Mouse (Mus musculus): ENCODE results near the gene Dph6. TPM values are rescaled to one million over a fixed set of nuclear protein-coding genes. Genes with fewer than 3 reads are reported as not detected.
A peak's percentile ranks its signal among the peaks of the same experiment; 100 is the strongest.

The Dph6 gene
- 16.1 and 18.4 TPM in 2 replicates for polyA plus RNA-seq (2014; fragmentation: Nextera tagmentation; extraction: Ambion mirVana)

DNA sequence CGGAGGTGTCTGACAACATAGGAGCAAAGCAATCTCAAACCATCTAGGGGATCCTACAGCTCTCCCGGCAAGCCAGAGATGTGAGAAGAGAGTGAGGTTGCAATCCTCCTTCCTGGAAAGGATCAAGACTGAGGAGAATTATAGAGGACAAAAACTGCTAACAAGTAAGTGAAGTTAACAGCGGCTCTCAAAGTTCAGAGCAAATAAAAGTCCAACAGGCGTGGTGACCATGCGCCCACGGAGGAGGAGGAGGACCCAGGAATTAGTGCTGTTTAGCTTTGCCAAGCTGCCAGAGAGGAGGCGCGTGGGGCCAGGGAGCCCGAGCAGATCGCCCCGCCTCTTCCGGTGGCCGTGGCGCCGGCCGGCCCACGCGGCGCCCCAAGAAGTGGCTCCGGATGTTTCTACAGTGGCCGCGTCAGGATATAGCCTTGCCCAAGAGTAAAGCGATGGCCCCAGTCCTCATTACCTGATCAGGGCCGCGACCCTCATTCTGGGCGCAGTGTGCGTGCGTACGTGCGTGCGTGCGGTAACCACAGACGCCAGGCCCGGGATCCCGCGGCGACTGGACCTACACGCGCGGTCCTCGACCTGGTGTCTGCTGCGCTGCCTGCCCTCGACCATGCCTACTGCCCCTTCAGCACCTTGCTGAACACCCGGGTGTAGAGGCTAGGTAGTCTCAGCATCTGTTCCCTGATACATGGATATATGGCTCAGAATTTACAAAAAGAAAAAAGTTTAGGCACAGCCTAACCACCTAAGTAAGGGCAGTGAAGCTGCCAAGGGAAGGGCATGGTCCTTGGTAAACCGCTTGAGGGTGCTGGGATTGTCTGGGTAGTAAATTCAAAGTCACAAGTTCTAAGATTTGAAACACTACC, at the start of gene Dph6:
TSS of gene Dph6 (minus strand) at position 600 of the 875 bp plus-strand sequence.
- Histone ChIP-seq H3K36me3 (ENCODE audit: control insufficient read depth, insufficient read depth, low read length) (no peaks in the 10 kb centered on the region), H3K4me1 (ENCODE audit: control insufficient read depth, insufficient read depth, low read length) (peaks cover 5% of the 10 kb centered on the region), H3K9ac (ENCODE audit: low read length) (peak within 1 kb of the TSS; percentile 74), H3K27ac (ENCODE audit: low read depth, low read length) (peak within 1 kb of the TSS; percentile 90), H3K9me3 (replicated peaks; ENCODE audit: control insufficient read depth, low read length) (no peaks in the 10 kb centered on the region), H3K4me2 (ENCODE audit: low read length) (peak within 1 kb of the TSS; percentile 49), H3K27me3 (replicated peaks; ENCODE audit: control insufficient read depth, insufficient read depth, low read length) (no peaks in the 10 kb centered on the region), H3K4me3 (ENCODE audit: low read depth, low read length) (peak within 1 kb of the TSS; percentile 55)
- DNase-seq (ENCODE audit: low spot score) (peak; percentile 88), ATAC-seq (peak; percentile 97)
- WGBS, result under 1% methylated on average over 45 of the region's 45 CpGs

DNA sequence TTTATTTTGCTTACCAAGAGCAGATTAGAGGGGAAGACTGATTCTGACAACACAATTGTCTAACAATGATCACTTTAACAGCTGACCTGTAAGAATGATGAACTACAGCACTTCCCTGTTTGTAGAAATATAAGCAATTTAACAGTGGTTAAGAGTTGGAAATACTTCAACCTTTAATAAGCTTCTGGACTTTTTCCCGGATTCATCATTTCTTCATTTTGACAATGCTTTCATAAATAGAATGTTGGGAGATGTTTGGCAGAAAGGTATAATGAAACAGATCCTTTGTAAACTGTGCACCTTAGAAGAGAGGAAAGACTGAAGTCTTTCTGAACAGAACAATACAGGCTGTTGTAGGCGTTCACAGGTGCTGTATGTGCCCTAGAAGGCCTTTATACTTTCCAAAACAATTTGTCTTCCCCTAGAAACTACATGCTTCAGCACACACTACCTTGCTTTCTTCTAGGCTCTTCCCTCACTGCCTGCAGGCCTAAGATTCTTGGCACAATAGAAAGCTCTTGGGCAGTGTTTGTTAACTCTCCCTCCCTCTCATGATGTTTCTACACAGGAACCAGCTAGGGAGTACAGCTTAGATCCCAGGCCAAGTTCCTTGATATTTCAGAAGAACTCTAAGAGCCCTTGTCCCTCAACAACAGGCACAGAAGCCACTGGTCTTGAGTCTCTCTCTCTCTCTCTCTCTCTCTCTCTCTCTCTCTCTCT, 46.4 kb upstream of the Dph6 start:
- Histone ChIP-seq H3K27me3 (replicated peaks; ENCODE audit: control insufficient read depth, insufficient read depth, low read length) (no peaks in the 10 kb centered on the region), H3K4me2 (ENCODE audit: low read length) (no peak overlapping the region), H3K4me3 (ENCODE audit: low read depth, low read length) (no peak overlapping the region), H3K36me3 (ENCODE audit: control insufficient read depth, insufficient read depth, low read length) (no peaks in the 10 kb centered on the region), H3K27ac (ENCODE audit: low read depth, low read length) (no peak overlapping the region), H3K4me1 (ENCODE audit: control insufficient read depth, insufficient read depth, low read length) (no peaks in the 10 kb centered on the region), H3K9ac (ENCODE audit: low read length) (no peak overlapping the region), H3K9me3 (replicated peaks; ENCODE audit: control insufficient read depth, low read length) (no peaks in the 10 kb centered on the region)
- WGBS, result 64% methylated on average over 2 of the region's 2 CpGs
- DNase-seq (ENCODE audit: low spot score), result no peak
- ATAC-seq, result no peak

DNA sequence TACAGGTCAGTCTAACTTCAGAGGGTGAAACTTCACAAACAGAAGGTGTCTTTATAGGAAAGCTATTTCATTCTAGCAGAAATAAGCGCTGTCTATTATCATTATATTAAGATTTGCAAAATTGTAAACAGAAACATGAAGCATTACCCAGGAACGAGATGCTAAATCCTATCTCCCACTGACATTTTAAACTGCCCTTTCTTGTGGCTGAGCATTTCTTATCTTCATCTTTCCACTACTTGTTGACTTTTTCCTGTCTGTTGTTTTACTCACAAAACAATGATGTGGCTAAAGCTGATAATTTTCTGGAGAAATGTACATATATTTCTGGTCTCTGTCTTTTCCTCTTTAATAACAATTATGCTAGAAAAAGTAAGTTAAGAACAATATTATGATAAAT, 36.8 kb upstream of the Dph6 start:
- Histone ChIP-seq H3K4me2 (ENCODE audit: low read length) (no peak overlapping the region), H3K4me3 (ENCODE audit: low read depth, low read length) (no peak overlapping the region), H3K36me3 (ENCODE audit: control insufficient read depth, insufficient read depth, low read length) (no peaks in the 10 kb centered on the region), H3K9me3 (replicated peaks; ENCODE audit: control insufficient read depth, low read length) (no peaks in the 10 kb centered on the region), H3K27ac (ENCODE audit: low read depth, low read length) (no peak overlapping the region), H3K9ac (ENCODE audit: low read length) (no peak overlapping the region), H3K4me1 (ENCODE audit: control insufficient read depth, insufficient read depth, low read length) (peaks cover 6% of the 10 kb centered on the region; the same call in 1 of the 2 replicates), H3K27me3 (replicated peaks; ENCODE audit: control insufficient read depth, insufficient read depth, low read length) (no peaks in the 10 kb centered on the region)
- WGBS, result 80% methylated on average over 2 of the region's 2 CpGs
- DNase-seq (ENCODE audit: low spot score) (no peak), ATAC-seq (no peak)

DNA sequence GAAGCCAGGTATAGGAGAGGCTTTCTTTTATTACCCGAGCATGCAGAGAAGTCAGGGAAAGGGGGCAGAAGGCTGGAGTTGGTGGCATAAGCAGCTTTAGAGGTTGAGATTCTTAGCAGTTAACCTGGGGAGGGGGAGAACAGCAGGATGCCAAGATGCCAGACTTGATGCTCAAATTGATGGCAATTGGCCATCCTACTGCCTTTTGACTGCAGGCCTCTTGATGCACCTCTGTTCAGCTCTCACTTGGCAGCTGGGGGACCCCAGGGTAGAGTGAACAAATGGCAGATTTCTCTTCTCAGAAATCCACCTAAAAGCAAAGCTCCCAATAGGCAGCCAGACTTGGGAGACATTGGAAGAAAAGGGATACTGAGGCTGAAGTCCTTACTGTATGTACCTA, 32.7 kb upstream of the Dph6 start:
- H3K27ac ChIP-seq (ENCODE audit: low read depth, low read length), result no peak overlapping the region
- H3K4me3 ChIP-seq (ENCODE audit: low read depth, low read length), result no peak overlapping the region
- no peak overlapping the region for H3K9ac ChIP-seq (ENCODE audit: low read length)
- H3K4me2 ChIP-seq (ENCODE audit: low read length), result no peak overlapping the region
- no peaks in the 10 kb centered on the region for H3K27me3 ChIP-seq (replicated peaks; ENCODE audit: control insufficient read depth, insufficient read depth, low read length)
- H3K4me1 ChIP-seq (ENCODE audit: control insufficient read depth, insufficient read depth, low read length), result peaks cover 6% of the 10 kb centered on the region; the same call in 1 of the 2 replicates
- WGBS, result 41% methylated on average over 1 of the region's 1 CpGs
- DNase-seq (ENCODE audit: low spot score) (peak; percentile 62), ATAC-seq (peak; percentile 74)
- H3K9me3 ChIP-seq (replicated peaks; ENCODE audit: control insufficient read depth, low read length), result no peaks in the 10 kb centered on the region
- no peaks in the 10 kb centered on the region for H3K36me3 ChIP-seq (ENCODE audit: control insufficient read depth, insufficient read depth, low read length)

DNA sequence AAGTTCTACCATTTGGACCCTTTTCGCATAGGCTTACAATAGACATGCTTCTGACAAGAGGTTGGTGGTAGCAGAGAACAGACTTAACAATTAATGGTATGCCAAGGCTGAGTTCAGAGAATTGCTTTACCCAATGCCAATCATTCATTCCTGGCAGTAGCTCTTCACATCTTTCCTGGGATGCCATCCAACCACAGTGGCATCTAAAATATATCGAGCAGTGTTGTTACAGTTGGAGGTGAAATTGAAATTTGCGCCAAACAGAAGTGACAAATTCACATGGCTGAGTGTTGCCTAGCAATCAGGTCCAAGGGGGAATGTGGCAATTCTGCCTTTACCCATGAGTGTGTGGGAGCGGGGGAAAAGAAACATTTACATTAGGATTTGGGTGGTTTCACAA, 32.3 kb upstream of the Dph6 start:
- DNase-seq (ENCODE audit: low spot score), result peak; percentile 90
- H3K27me3 ChIP-seq (replicated peaks; ENCODE audit: control insufficient read depth, insufficient read depth, low read length), result no peaks in the 10 kb centered on the region
- ATAC-seq, result peak; percentile 92
- peaks cover 6% of the 10 kb centered on the region; the same call in 1 of the 2 replicates for H3K4me1 ChIP-seq (ENCODE audit: control insufficient read depth, insufficient read depth, low read length)
- no peak overlapping the region for H3K4me3 ChIP-seq (ENCODE audit: low read depth, low read length)
- no peak overlapping the region for H3K9ac ChIP-seq (ENCODE audit: low read length)
- H3K9me3 ChIP-seq (replicated peaks; ENCODE audit: control insufficient read depth, low read length), result no peaks in the 10 kb centered on the region
- H3K27ac ChIP-seq (ENCODE audit: low read depth, low read length), result peak overlapping the region; percentile 48; the same call in 1 of the 2 replicates
- H3K36me3 ChIP-seq (ENCODE audit: control insufficient read depth, insufficient read depth, low read length), result no peaks in the 10 kb centered on the region
- WGBS, result 52% methylated on average over 4 of the region's 4 CpGs
- H3K4me2 ChIP-seq (ENCODE audit: low read length), result no peak overlapping the region

DNA sequence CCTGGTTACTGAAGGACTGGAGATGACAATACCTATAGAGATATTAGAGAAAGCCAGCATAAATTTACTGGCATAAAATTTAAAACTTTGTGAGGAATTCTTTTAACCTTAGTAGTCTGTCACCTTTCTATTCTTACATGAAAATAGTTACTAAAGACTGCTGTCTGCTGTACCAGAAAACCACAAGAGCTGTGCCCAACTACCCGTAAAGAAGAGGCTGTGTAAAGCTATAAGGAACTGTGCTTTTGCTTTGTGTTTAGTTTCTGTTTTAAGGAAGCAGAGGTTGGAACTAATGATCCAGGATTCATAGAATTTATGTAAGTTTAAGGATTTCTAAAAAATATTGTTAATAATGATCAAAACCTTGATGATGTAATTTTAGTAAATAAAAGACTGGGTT, 19.1 kb upstream of the Dph6 start:
- H3K9ac ChIP-seq (ENCODE audit: low read length), result no peak overlapping the region
- H3K36me3 ChIP-seq (ENCODE audit: control insufficient read depth, insufficient read depth, low read length), result no peaks in the 10 kb centered on the region
- no peaks in the 10 kb centered on the region for H3K9me3 ChIP-seq (replicated peaks; ENCODE audit: control insufficient read depth, low read length)
- no peaks in the 10 kb centered on the region for H3K27me3 ChIP-seq (replicated peaks; ENCODE audit: control insufficient read depth, insufficient read depth, low read length)
- no peak overlapping the region for H3K4me3 ChIP-seq (ENCODE audit: low read depth, low read length)
- ATAC-seq, result no peak
- DNase-seq (ENCODE audit: low spot score), result no peak
- no peak overlapping the region for H3K27ac ChIP-seq (ENCODE audit: low read depth, low read length)
- no peak overlapping the region for H3K4me2 ChIP-seq (ENCODE audit: low read length)
- H3K4me1 ChIP-seq (ENCODE audit: control insufficient read depth, insufficient read depth, low read length), result no peaks in the 10 kb centered on the region
- WGBS, result 81% methylated on average over 1 of the region's 1 CpGs

DNA sequence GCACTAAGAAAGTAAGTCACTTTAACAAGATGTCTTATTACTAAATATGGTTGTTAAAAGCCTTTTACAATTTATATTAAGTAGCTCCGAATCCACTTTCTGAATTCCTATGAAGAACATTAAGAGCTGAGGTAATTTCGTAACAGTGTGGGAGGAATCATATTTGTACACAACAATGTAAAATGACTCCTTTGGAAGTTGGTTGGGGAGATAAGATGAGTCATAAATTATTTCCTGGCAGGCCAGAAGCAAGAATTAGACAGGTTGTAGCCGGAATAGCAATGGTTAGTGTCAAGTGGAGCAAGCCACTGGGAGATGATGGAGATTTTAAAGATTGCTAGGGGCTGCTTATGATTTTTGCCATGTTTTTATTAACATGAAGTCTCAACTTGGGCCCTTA, 16.2 kb upstream of the Dph6 start:
- no peaks in the 10 kb centered on the region for H3K4me1 ChIP-seq (ENCODE audit: control insufficient read depth, insufficient read depth, low read length)
- 95% methylated on average over 3 of the region's 3 CpGs for WGBS
- no peaks in the 10 kb centered on the region for H3K9me3 ChIP-seq (replicated peaks; ENCODE audit: control insufficient read depth, low read length)
- no peaks in the 10 kb centered on the region for H3K27me3 ChIP-seq (replicated peaks; ENCODE audit: control insufficient read depth, insufficient read depth, low read length)
- ATAC-seq (no peak), DNase-seq (ENCODE audit: low spot score) (no peak)
- no peaks in the 10 kb centered on the region for H3K36me3 ChIP-seq (ENCODE audit: control insufficient read depth, insufficient read depth, low read length)
- no peak overlapping the region for H3K9ac ChIP-seq (ENCODE audit: low read length)
- H3K4me2 ChIP-seq (ENCODE audit: low read length), result no peak overlapping the region
- no peak overlapping the region for H3K27ac ChIP-seq (ENCODE audit: low read depth, low read length)
- no peak overlapping the region for H3K4me3 ChIP-seq (ENCODE audit: low read depth, low read length)

DNA sequence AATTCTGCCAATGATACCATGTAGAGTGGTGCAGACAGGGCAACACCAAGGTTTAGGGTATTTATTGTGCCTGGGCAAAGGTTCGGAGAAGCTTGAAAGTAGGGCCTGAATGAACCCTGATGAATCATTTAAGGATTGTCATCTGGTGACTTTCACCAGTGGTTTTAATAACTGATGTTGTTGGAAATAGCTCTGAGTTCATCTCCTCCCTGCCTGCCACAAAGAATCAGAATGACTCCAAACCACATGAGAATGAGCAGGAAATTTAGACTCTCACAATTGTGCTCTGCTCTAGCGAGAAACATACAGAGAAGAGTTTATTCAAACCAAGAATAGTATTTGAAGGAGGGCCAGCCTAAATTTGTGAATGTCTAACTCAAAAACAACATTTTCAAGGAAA, 4.2 kb upstream of the Dph6 start:
- Histone ChIP-seq H3K9ac (ENCODE audit: low read length) (no peak overlapping the region), H3K9me3 (replicated peaks; ENCODE audit: control insufficient read depth, low read length) (no peaks in the 10 kb centered on the region), H3K4me2 (ENCODE audit: low read length) (no peak overlapping the region), H3K36me3 (ENCODE audit: control insufficient read depth, insufficient read depth, low read length) (no peaks in the 10 kb centered on the region), H3K27me3 (replicated peaks; ENCODE audit: control insufficient read depth, insufficient read depth, low read length) (no peaks in the 10 kb centered on the region), H3K4me1 (ENCODE audit: control insufficient read depth, insufficient read depth, low read length) (peaks cover 2% of the 10 kb centered on the region), H3K4me3 (ENCODE audit: low read depth, low read length) (no peak overlapping the region), H3K27ac (ENCODE audit: low read depth, low read length) (no peak overlapping the region)
- no peak for DNase-seq (ENCODE audit: low spot score)
- WGBS, result 90% methylated on average over 2 of the region's 2 CpGs
- no peak for ATAC-seq
